Mouse (Mus musculus): ENCODE results near the gene Itga4.

- TF ChIP-seq POLR2A (IDR thresholded peaks at IDR 0.05; ENCODE audit: low read depth, low read length) (no peak), CTCF (conservative IDR thresholded peaks at IDR 0.05; ENCODE audit: insufficient read depth, insufficient read length, low read depth, low read length) (no peak)
Observed at GRCm38 (mm10) chr2:79354773-79355172, 99.5 kb downstream of the Itga4 start.

All from kidney, adult 2 months (tissue).